Mouse (Mus musculus) brain, embryonic 14.5 days (tissue): ENCODE measurements at regions not wholly inside any gene's neighbourhood (a gene's known extent, or its start where the extent isn't known, plus 50 kb on each side); places are given as distances from the start of the nearest gene placed in this dataset.

Experiments
- CTCF ChIP-seq: fragments of 200-500 bp; IDR thresholded peaks from 2 replicates; pipeline ENCODE4 v1.5.1; 2012; ENCODE audit warnings: inconsistent platforms, mild to moderate bottlenecking, moderate library complexity, borderline replicate concordance; ENCODE audit not compliant: insufficient read depth, insufficient read length; ENCODE audit errors: extremely low read depth
- POLR2A ChIP-seq: fragments of 200-500 bp; IDR thresholded peaks from 2 replicates; pipeline ENCODE4 v1.6.1; 2012; ENCODE audit warnings: mild to moderate bottlenecking, inconsistent platforms, borderline replicate concordance; ENCODE audit not compliant: poor library complexity, insufficient read depth, insufficient read length, severe bottlenecking; ENCODE audit errors: extremely low read depth

GRCm38 (mm10) chr11:6979656-6980055, 83.6 kb upstream of the Adcy1 start:
- no peak for TF ChIP-seq CTCF
- no peak for TF ChIP-seq POLR2A
